Mouse (Mus musculus) intestine, embryonic 15.5 days (tissue): ENCODE data around the gene Tex264. TPM values are rescaled to one million over a fixed set of nuclear protein-coding genes. Genes with fewer than 3 reads are reported as not detected.

Experiments used
- ATAC-seq: fragments of 200-750 bp; cut with Nextera tagmentation; 2 replicates; pipeline ENCODE4 v1.8.0; 2017; ENCODE audit warnings: moderate TSS enrichment, moderate library complexity
- H3K27ac ChIP-seq: fragments of 300-500 bp; sonication (generic); 2 replicates; pipeline ENCODE4 v1.5.1; 2015; ENCODE audit warnings: mild to moderate bottlenecking, inconsistent platforms
- H3K27me3 ChIP-seq: fragments of 300-500 bp; sonication (generic); replicated peaks from 2 replicates; pipeline ENCODE4 v1.6.1; 2015; ENCODE audit warnings: inconsistent platforms
- H3K36me3 ChIP-seq: fragments of 300-500 bp; sonication (generic); 2 replicates; pipeline ENCODE4 v1.6.1; 2015; ENCODE audit warnings: inconsistent platforms
- H3K4me1 ChIP-seq: fragments of 300-500 bp; sonication (generic); replicated peaks from 2 replicates; pipeline ENCODE4 v1.6.1; 2015; ENCODE audit warnings: inconsistent platforms
- H3K4me2 ChIP-seq: fragments of 300-500 bp; sonication (generic); replicated peaks from 2 replicates; pipeline ENCODE4 v1.6.1; 2015; ENCODE audit warnings: mild to moderate bottlenecking, inconsistent platforms
- H3K4me3 ChIP-seq: fragments of 300-500 bp; sonication (generic); replicated peaks from 2 replicates; pipeline ENCODE4 v1.5.1; 2015; ENCODE audit warnings: inconsistent platforms
- H3K9ac ChIP-seq: fragments of 300-500 bp; sonication (generic); 2 replicates; pipeline ENCODE4 v1.6.1; 2015; ENCODE audit warnings: inconsistent platforms
- H3K9me3 ChIP-seq: fragments of 300-500 bp; sonication (generic); 2 replicates; pipeline ENCODE4 v1.6.1; 2016; ENCODE audit warnings: inconsistent platforms
- WGBS: fragments of 180-500 bp; shearing (Covaris S2); methylation state at CpG from one replicate; pipeline ENCODE4 v1.1.7; 2015; 5-methylcytosine and 5-hydroxymethylcytosine counted together
- polyA plus RNA-seq: library from polyadenylated mRNA; unstranded; fragments of >200 nt; fragmentation: Nextera tagmentation; extraction: Ambion mirVana; gene quantifications from 2 replicates; pipeline ENCODE4 v1.2.1, GENCODE M21; 2015

Gene Tex264
- polyA plus RNA-seq, 1 experiment from 2014 or later = 52.6 TPM

DNA sequence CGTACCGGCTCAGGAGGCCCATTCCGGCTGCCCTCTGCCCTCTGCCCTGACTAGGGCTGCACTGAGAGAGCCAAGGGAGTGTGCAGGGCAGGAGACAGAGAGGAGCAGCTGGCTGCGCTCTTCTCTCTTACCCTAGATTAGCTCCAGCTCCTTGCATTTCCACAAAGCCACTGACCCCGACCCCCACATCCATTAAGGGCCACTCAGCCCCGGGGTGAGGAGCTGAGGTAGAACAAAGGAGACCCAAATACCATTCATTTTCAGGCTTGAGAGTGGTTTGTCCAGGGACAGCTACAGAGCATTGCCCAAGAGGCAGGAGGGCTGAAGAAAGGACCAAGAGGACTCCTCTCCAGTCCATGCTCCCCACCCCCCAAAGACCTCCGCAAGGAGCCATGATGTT lies 26.3 kb downstream of the Tex264 start:
- Histone ChIP-seq H3K9me3 (no peaks in the 10 kb centered on the region), H3K27me3 (peaks cover 17% of the 10 kb centered on the region), H3K4me1 (peaks cover 6% of the 10 kb centered on the region), H3K9ac (no peak overlapping the region), H3K27ac (no peak overlapping the region), H3K36me3 (peaks cover 3% of the 10 kb centered on the region; the same call in 1 of the 2 replicates), H3K4me3 (no peak overlapping the region), H3K4me2 (no peak overlapping the region)
- 81% methylated on average over 7 of the region's 7 CpGs for WGBS
- ATAC-seq = no peak

DNA sequence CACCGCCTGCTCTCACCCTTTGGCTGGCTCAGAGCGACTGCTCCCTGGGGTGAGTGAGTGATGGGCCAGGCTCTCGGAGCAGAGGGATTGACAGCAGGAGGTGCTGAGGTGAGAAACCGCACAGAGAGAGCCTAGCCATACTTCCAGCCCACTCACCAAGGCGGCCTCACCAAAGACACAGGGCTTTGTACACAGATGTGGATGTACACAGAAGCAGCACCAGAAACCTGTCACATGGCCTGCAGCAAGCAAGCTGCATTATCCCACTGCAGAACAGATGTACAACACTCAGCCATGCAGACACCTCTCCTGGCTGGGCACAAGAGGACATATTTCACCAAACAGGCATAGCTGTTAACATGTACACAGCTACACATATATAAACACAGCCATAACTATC lies 28.1 kb downstream of the Tex264 start:
- Histone ChIP-seq H3K4me2 (no peak overlapping the region), H3K9me3 (no peaks in the 10 kb centered on the region), H3K9ac (no peak overlapping the region), H3K27me3 (peaks cover 26% of the 10 kb centered on the region), H3K4me1 (peaks cover 6% of the 10 kb centered on the region), H3K27ac (no peak overlapping the region), H3K36me3 (peaks cover 3% of the 10 kb centered on the region; the same call in 1 of the 2 replicates), H3K4me3 (no peak overlapping the region)
- ATAC-seq = no peak
- WGBS = 43% methylated on average over 5 of the region's 5 CpGs

DNA sequence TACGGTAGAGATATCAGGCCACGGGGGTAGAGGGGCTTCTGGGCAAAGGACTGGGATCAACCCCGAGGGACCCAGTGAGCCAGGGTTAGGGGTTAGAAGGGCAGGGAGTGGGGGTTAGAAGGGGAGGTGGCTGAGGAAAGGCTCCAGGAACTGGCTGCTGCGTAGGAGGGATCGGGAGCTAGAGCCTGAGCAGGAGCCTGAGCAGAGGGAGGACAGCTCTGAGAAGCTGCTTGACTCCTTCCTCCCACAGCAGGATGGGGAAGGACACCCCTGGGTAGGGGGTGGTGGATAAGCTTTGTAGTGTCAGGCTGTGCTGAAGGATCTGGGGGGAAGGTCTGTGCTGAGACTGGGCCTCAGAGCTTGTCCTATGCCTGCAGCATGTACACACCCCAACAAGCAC lies 28.9 kb downstream of the Tex264 start:
- H3K36me3 ChIP-seq = peaks cover 3% of the 10 kb centered on the region; the same call in 1 of the 2 replicates
- H3K4me2 ChIP-seq = no peak overlapping the region
- H3K27me3 ChIP-seq = peaks cover 26% of the 10 kb centered on the region
- no peak overlapping the region for H3K4me3 ChIP-seq
- H3K9me3 ChIP-seq = no peaks in the 10 kb centered on the region
- no peak for ATAC-seq
- WGBS = 49% methylated on average over 5 of the region's 5 CpGs
- no peak overlapping the region for H3K27ac ChIP-seq
- H3K4me1 ChIP-seq = peaks cover 6% of the 10 kb centered on the region
- H3K9ac ChIP-seq = no peak overlapping the region

DNA sequence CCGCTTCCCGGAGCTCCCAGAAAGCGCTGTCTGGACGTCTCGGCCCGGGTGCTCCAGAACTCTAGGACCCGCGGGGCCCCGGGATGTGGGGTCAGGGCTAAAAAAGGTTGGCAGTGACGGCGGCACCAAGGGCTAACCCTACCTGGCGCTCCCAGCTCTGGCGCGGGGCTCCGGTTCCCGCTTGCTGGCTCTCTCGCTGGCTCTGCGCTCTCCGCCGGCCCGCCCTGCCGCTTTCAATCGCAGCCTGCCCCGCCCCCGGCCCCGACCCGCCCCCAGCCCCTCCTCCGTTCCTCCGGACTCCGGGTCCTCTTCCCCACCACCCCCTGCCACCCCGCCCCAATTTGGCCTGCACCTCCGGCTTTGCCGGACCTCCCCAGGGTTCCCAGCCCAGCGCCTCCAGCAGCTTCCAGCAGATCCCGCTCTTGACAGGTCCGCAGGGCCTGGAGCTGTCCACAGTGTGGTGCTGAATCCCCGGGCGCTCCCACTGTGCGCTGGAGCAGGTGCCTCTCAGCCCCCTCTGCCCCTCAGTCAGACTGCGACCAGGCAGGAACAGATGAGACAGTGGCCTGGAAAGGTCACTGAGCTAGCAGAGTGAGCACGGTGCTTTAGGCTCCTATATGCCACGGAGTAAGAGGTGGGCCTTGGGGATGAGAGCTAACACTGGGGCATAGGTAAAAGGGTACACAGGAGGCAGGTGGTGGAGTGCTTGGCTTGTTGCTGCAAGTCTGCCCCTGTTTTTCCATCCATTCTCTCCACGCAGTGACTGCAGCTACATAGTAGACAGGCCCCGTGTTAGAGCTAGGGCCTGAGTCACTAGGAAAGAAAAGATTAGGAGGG lies 29.6 kb downstream of the Tex264 start, which contains the start of gene Grm2:
Gene Grm2 (minus strand): TSS at position 199 of the 837 bp plus-strand sequence.
- peaks cover 6% of the 10 kb centered on the region for H3K4me1 ChIP-seq
- ATAC-seq = peak; percentile 83
- H3K4me3 ChIP-seq = peak within 1 kb of the TSS; percentile 29
- H3K4me2 ChIP-seq = peak within 1 kb of the TSS; percentile 67
- H3K36me3 ChIP-seq = peaks cover 3% of the 10 kb centered on the region; the same call in 1 of the 2 replicates
- no peak within 1 kb of the TSS for H3K9ac ChIP-seq
- H3K27ac ChIP-seq = no peak within 1 kb of the TSS
- 2% methylated on average over 43 of the region's 44 CpGs for WGBS
- H3K27me3 ChIP-seq = peaks cover 26% of the 10 kb centered on the region
- no peaks in the 10 kb centered on the region for H3K9me3 ChIP-seq

DNA sequence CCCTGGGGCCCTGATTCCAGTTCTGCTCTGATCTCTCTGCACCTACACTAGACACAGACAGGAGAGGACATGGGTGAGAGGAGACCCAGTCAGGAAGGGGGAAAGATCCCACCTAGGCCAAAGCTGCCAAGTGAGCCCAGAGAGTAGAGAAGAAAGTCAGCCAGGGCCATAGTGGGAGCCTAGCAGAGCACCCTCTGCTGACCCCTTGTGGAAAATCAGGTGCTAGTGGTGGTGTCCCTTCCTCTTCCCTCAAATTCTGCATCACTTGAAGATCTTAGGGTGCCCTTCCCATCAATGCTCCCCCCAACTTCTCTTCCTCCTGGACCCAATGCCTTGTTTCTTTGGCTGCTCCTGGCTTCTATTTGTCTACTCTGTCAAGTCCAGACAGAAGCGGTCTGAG lies 33.0 kb downstream of the Tex264 start:
- Histone ChIP-seq H3K9ac (no peak overlapping the region), H3K4me2 (no peak overlapping the region), H3K9me3 (no peaks in the 10 kb centered on the region), H3K4me3 (no peak overlapping the region), H3K27ac (no peak overlapping the region), H3K27me3 (peaks cover 27% of the 10 kb centered on the region), H3K4me1 (peaks cover 6% of the 10 kb centered on the region), H3K36me3 (no peaks in the 10 kb centered on the region)
- no peak for ATAC-seq
- 74% methylated on average over 1 of the region's 1 CpGs for WGBS

DNA sequence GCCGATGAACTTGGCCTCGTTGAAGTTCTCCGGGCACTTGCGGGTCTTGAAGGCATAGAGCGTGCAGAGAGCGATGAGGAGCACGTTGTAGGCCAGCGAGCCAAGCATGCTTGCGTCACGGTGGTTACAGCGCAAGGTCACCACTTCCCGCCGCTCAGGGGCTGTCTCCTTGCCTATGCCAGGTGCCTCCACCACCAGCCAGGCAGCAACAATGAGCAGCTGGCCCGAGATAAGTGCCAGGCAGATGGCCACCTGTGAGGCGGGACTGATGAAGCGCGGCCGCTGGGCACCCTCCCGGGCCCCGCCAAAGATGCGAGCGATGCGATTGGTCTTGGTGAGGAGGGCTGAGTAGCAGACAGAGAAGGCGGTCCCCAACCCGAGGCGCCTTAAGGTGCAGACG lies 38.5 kb downstream of the Tex264 start:
- Histone ChIP-seq H3K4me3 (no peak overlapping the region), H3K4me1 (no peaks in the 10 kb centered on the region), H3K4me2 (no peak overlapping the region), H3K27ac (no peak overlapping the region), H3K9ac (no peak overlapping the region), H3K27me3 (0 out of 2 replicates have a peak, but pooled peaks cover 3% of the 10 kb centered on the region), H3K9me3 (no peaks in the 10 kb centered on the region), H3K36me3 (no peaks in the 10 kb centered on the region)
- no peak for ATAC-seq
- WGBS = 66% methylated on average over 27 of the region's 27 CpGs

DNA sequence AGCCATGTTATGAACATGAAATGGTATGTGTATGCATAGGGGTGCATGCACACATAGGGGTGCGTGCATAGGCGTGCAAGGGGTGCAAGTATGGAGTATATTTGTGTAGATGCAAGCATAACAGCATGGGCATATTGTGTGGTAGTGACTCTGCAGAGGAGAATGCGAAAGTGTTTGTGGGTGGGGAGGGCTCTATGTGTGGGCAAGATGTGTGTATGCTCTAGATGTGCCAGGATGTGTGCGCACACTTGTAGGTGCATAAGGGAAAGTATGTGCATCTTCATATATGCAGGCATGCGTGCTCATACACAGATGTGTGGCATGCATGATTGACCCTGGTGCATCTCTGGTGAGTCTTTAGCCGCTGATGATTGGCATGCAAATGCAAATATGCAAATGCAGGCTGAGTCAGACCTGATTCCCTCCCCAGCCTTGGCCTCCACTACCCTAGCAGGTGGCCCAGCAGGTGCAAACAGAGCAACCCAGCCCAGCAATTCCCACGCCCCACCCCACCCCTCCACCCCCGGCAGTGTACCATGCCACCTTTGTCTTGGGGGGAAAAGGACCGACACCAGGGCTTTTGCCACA lies 39.9 kb downstream of the Tex264 start:
- Histone ChIP-seq H3K9ac (no peak overlapping the region), H3K27me3 (0 out of 2 replicates have a peak, but pooled peaks cover 3% of the 10 kb centered on the region), H3K9me3 (no peaks in the 10 kb centered on the region), H3K36me3 (no peaks in the 10 kb centered on the region), H3K4me3 (no peak overlapping the region), H3K4me2 (no peak overlapping the region), H3K4me1 (no peaks in the 10 kb centered on the region), H3K27ac (no peak overlapping the region)
- ATAC-seq = no peak
- 77% methylated on average over 9 of the region's 9 CpGs for WGBS

- Histone ChIP-seq H3K36me3 (no peaks in the 10 kb centered on the region), H3K9me3 (no peaks in the 10 kb centered on the region)
- WGBS = 67% methylated on average over 6 of the region's 6 CpGs
These were observed 41.9 kb downstream of the Tex264 start for GRCm38 (mm10) chr9:106643787-106644186.

GRCm38 (mm10) chr9:106643128-106643527 lies 42.6 kb downstream of the Tex264 start:
- no peak overlapping the region for H3K4me2 ChIP-seq
- H3K27ac ChIP-seq = no peak overlapping the region
- peak; percentile 56; the same call in 1 of the 2 replicates for ATAC-seq
- H3K9me3 ChIP-seq = no peaks in the 10 kb centered on the region
- H3K4me1 ChIP-seq = no peaks in the 10 kb centered on the region
- no peak overlapping the region for H3K9ac ChIP-seq
- H3K36me3 ChIP-seq = no peaks in the 10 kb centered on the region
- no peak overlapping the region for H3K4me3 ChIP-seq
- H3K27me3 ChIP-seq = 0 out of 2 replicates have a peak, but pooled peaks cover 3% of the 10 kb centered on the region
- 31% methylated on average over 7 of the region's 7 CpGs for WGBS

More at GRCm38 (mm10) chr9:106643787-106644186, 41.9 kb downstream of the Tex264 start:
- H3K27ac ChIP-seq = no peak overlapping the region
- H3K27me3 ChIP-seq = 0 out of 2 replicates have a peak, but pooled peaks cover 3% of the 10 kb centered on the region
- no peak overlapping the region for H3K4me2 ChIP-seq
- ATAC-seq = no peak
- H3K9ac ChIP-seq = no peak overlapping the region
- no peaks in the 10 kb centered on the region for H3K4me1 ChIP-seq
- H3K4me3 ChIP-seq = no peak overlapping the region

GRCm38 (mm10) chr9:106641346-106641745 lies 44.4 kb downstream of the Tex264 start:
- no peak overlapping the region for H3K4me3 ChIP-seq
- H3K4me1 ChIP-seq = no peaks in the 10 kb centered on the region
- WGBS = 54% methylated on average over 5 of the region's 5 CpGs
- H3K4me2 ChIP-seq = no peak overlapping the region
- H3K27ac ChIP-seq = no peak overlapping the region
- H3K9ac ChIP-seq = no peak overlapping the region
- H3K9me3 ChIP-seq = no peaks in the 10 kb centered on the region
- no peaks in the 10 kb centered on the region for H3K36me3 ChIP-seq
- ATAC-seq = no peak
- H3K27me3 ChIP-seq = no peaks in the 10 kb centered on the region

DNA sequence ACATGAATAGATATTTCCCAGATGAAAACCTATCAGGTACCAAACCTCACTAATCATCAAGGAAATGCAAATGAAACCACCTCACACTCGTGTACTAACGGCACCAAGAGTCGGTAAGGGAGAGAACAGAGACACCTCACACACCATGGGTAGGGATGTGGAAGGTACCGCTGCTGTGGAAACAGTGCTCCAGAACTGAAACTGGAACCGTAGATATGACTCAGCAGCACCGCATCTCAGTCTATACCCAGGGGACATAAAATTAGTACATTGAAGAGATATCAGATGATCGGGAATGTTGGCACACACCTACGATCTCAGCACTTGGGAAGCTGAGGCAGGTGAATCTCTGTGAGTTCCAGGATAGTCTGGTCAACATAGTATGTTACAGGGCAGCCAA lies 47.6 kb downstream of the Tex264 start:
- H3K27me3 ChIP-seq = no peaks in the 10 kb centered on the region
- no peaks in the 10 kb centered on the region for H3K36me3 ChIP-seq
- H3K9me3 ChIP-seq = no peaks in the 10 kb centered on the region
- H3K4me1 ChIP-seq = no peaks in the 10 kb centered on the region
- H3K4me2 ChIP-seq = no peak overlapping the region
- no peak overlapping the region for H3K4me3 ChIP-seq
- no peak overlapping the region for H3K9ac ChIP-seq
- H3K27ac ChIP-seq = no peak overlapping the region
- ATAC-seq = no peak
- 93% methylated on average over 8 of the region's 8 CpGs for WGBS

DNA sequence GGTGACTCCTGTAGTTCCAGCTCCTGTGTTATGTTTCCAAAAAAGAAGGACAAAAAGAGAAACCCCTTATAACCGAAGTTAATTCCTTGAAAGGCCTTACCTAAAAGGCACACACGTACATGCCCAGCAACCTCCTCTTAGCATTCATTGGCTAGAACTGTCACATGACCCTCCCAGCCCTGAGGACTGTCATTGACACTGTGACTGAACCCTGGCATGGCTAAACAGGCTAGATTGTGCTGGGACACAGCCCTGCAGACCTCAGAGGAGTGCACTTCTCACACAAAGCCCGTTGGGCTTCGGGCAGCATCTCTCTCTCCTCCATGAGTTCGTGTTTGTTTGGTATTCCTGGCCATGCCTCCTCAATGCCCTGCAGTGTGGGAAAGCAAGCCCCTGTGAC lies 53.5 kb downstream of the Tex264 start:
- H3K27ac ChIP-seq = no peak overlapping the region
- no peak overlapping the region for H3K4me3 ChIP-seq
- no peaks in the 10 kb centered on the region for H3K9me3 ChIP-seq
- H3K9ac ChIP-seq = no peak overlapping the region
- H3K27me3 ChIP-seq = no peaks in the 10 kb centered on the region
- WGBS = 64% methylated on average over 5 of the region's 5 CpGs
- H3K4me1 ChIP-seq = no peaks in the 10 kb centered on the region
- ATAC-seq = no peak
- no peak overlapping the region for H3K4me2 ChIP-seq
- H3K36me3 ChIP-seq = no peaks in the 10 kb centered on the region
